Mouse (Mus musculus): ENCODE measurements around the gene Iyd.

- TF ChIP-seq POLR2A (IDR thresholded peaks at IDR 0.05; ENCODE audit: control insufficient read depth, extremely low read depth, insufficient read depth, low read length, poor library complexity) (no peak), CTCF (IDR thresholded peaks at IDR 0.05; ENCODE audit: borderline replicate concordance, control insufficient read depth, extremely low read depth, insufficient read depth, low read length, poor library complexity) (no peak)
These were observed 22.1 kb downstream of the Iyd start for GRCm38 (mm10) chr10:3562165-3562564.
